ENCODE assay signal across 19 mouse cellular contexts in the genomic region with DNA sequence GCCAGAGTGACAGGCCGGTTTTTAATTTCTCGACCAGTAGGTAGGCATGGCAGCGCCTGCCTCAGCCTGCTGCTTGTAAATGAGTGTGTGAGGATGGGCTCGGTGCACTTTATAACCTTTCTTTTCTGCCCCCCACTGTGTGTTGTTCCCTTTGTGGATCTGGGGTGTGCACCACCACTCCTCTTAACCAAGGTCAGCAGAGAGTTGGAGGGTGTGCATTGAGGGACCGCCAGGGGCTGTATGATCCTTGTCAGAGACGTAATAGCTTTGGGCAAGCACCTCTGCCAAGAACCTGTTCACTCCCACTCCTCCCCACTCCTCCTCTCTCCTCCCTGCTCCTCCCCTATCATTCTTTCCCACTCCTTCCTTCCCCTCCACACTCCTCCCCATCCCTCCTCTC. TPM values are rescaled to one million over a fixed set of nuclear protein-coding genes. Genes with fewer than 3 reads are reported as not detected.
"Had no signal": no experiment of that assay in that cellular context is flagged by ENCODE, and none has a peak within 500 bp of the region (broad histone marks: within the 10 kb centered on the region; RNA-seq: fewer than 3 reads in every experiment).

No protein-coding gene starts in this region.

- H3K4me3 ChIP-seq: left cerebral cortex, adult 2 months; limb, embryonic 12.5 days; limb, embryonic 15.5 days; stomach, embryonic 15.5 days had no signal

- H3K4me2 ChIP-seq: limb, embryonic 15.5 days; liver, embryonic 11.5 days; midbrain, embryonic 11.5 days; stomach, embryonic 15.5 days had no signal

- H3K27ac ChIP-seq: kidney, postnatal 0 days; left cerebral cortex, adult 2 months; limb, embryonic 15.5 days; liver, embryonic 14.5 days; stomach, embryonic 15.5 days had no signal

- DNase-seq: kidney, adult 2 months; layer of hippocampus, postnatal 36 days; lung, adult 2 months; lung, postnatal 14 days; midbrain, embryonic 14.5 days; right cerebral cortex, adult 18-20 months; right cerebral cortex, postnatal 14 days; right cerebral cortex, postnatal 4 days; thymus, postnatal 25 days had no signal

- H3K36me3 ChIP-seq: limb, embryonic 12.5 days; limb, embryonic 15.5 days; stomach, embryonic 15.5 days had no signal

- H3K9ac ChIP-seq: limb, embryonic 12.5 days; limb, embryonic 15.5 days; liver, embryonic 14.5 days; stomach, embryonic 15.5 days had no signal

- H3K9me3 ChIP-seq: limb, embryonic 12.5 days; limb, embryonic 15.5 days; stomach, embryonic 15.5 days had no signal

RNA-seq across cellular contexts. Expression of a gene that starts 4.1 kb away (rescaled TPM):
- total RNA-seq: megakaryocyte progenitor cell, adult 5-6 weeks; megakaryocyte-erythroid progenitor cell, adult 5-6 weeks had no signal
